Comparison of ENCODE assay signal across 9 mouse cellular contexts in genomic region chr14:8346255-8346997, GRCm38 (mm10). TPM values are rescaled to one million over a fixed set of nuclear protein-coding genes. Genes with fewer than 3 reads are reported as not detected.
DNase-seq lines count a peak whose midpoint lies in the region; ATAC-seq and TF ChIP-seq lines count a peak whose summit lies in the region.
"Had no signal": no experiment of that assay in that cellular context is flagged by ENCODE, and none has a peak within 500 bp of the region (broad histone marks: within the 10 kb centered on the region; RNA-seq: fewer than 3 reads in every experiment).

No protein-coding gene starts in this region.

- WGBS in heart, embryonic 12.5 days = 22% methylated on average over 7 of the region's 7 CpGs
- WGBS in kidney, postnatal 0 days = 26% methylated on average over 7 of the region's 7 CpGs
- 20% methylated on average over 7 of the region's 7 CpGs for WGBS in liver, embryonic 13.5 days (ENCODE audit: insufficient replicate concordance)
- WGBS in neural tube, embryonic 13.5 days = 24% methylated on average over 7 of the region's 7 CpGs

- peak; percentile 69 for TF ChIP-seq CTCF in C2C12 (IDR thresholded peaks at IDR 0.05; ENCODE audit: control insufficient read depth, insufficient read depth, insufficient read length)
- peak; percentile 99 for TF ChIP-seq CTCF in kidney, postnatal 0 days (IDR thresholded peaks at IDR 0.05; ENCODE audit: low read depth)

- H3K4me1 ChIP-seq in heart, embryonic 12.5 days (replicated peaks) = 0 out of 2 replicates have a peak, but pooled peaks cover 8% of the 10 kb centered on the region
- H3K4me1 ChIP-seq in kidney, postnatal 0 days (replicated peaks; ENCODE audit: insufficient read depth, low read length) = no peaks in the 10 kb centered on the region
- peaks cover 7% of the 10 kb centered on the region for H3K4me1 ChIP-seq in liver, embryonic 13.5 days (replicated peaks)
- no peaks in the 10 kb centered on the region for H3K4me1 ChIP-seq in neural tube, embryonic 13.5 days (replicated peaks)
- H3K4me1 ChIP-seq: embryonic facial prominence, embryonic 15.5 days had no signal

- H3K79me2 ChIP-seq in C2C12 (ENCODE audit: control insufficient read depth, insufficient read depth) = no peaks in the 10 kb centered on the region

- H3K4me2 ChIP-seq in heart, embryonic 12.5 days = no peak overlapping the region
- H3K4me2 ChIP-seq in kidney, postnatal 0 days (ENCODE audit: low read length) = no peak overlapping the region
- no peak overlapping the region for H3K4me2 ChIP-seq in liver, embryonic 13.5 days
- H3K4me2 ChIP-seq in neural tube, embryonic 13.5 days = no peak overlapping the region
- H3K4me2 ChIP-seq: embryonic facial prominence, embryonic 15.5 days had no signal

- peaks cover 3% of the 10 kb centered on the region for H3K27me3 ChIP-seq in C2C12 (ENCODE audit: control insufficient read depth, insufficient read depth, insufficient read length)
- H3K27me3 ChIP-seq in heart, embryonic 12.5 days (replicated peaks) = no peaks in the 10 kb centered on the region
- no peaks in the 10 kb centered on the region for H3K27me3 ChIP-seq in kidney, postnatal 0 days (ENCODE audit: insufficient read depth, low read length)
- H3K27me3 ChIP-seq in liver, embryonic 13.5 days = no peaks in the 10 kb centered on the region
- H3K27me3 ChIP-seq in neural tube, embryonic 13.5 days = no peaks in the 10 kb centered on the region; the same call in 1 of the 2 replicates
- H3K27me3 ChIP-seq: embryonic facial prominence, embryonic 15.5 days had no signal

- no peaks in the 10 kb centered on the region for H3K9me3 ChIP-seq in heart, embryonic 12.5 days (replicated peaks)
- H3K9me3 ChIP-seq in kidney, postnatal 0 days (replicated peaks; ENCODE audit: low read length) = no peaks in the 10 kb centered on the region
- no peaks in the 10 kb centered on the region for H3K9me3 ChIP-seq in liver, embryonic 13.5 days (replicated peaks)
- no peaks in the 10 kb centered on the region for H3K9me3 ChIP-seq in neural tube, embryonic 13.5 days
- H3K9me3 ChIP-seq: embryonic facial prominence, embryonic 15.5 days had no signal

- H3K79me3 ChIP-seq in C2C12 (ENCODE audit: low read depth) = no peaks in the 10 kb centered on the region

- no peak overlapping the region for H3K27ac ChIP-seq in heart, embryonic 12.5 days (ENCODE audit: poor library complexity, severe bottlenecking)
- no peak overlapping the region for H3K27ac ChIP-seq in kidney, postnatal 0 days
- H3K27ac ChIP-seq in liver, embryonic 13.5 days = no peak overlapping the region
- no peak overlapping the region for H3K27ac ChIP-seq in neural tube, embryonic 13.5 days (replicated peaks)
- H3K27ac ChIP-seq: embryonic facial prominence, embryonic 15.5 days had no signal

- peak; percentile 56; the same call in 1 of the 2 replicates for ATAC-seq in erythroid progenitor cell, adult 5-6 weeks (replicated peaks; ENCODE audit: low FRiP score, poor library complexity, severe bottlenecking)
- ATAC-seq in heart, embryonic 12.5 days (ENCODE audit: insufficient number of reproducible peaks, low FRiP score) = peak; percentile 5; the same call in 1 of the 2 replicates
- ATAC-seq in kidney, postnatal 0 days (replicated peaks; ENCODE audit: low FRiP score, low read depth) = peak; percentile 50; the same call in 1 of the 2 replicates
- ATAC-seq in liver, embryonic 13.5 days (ENCODE audit: low read depth) = peak; percentile 38; the same call in 1 of the 2 replicates
- peak; percentile 49 for ATAC-seq in neural tube, embryonic 13.5 days (ENCODE audit: low read depth)

- H3ac ChIP-seq in C2C12 (ENCODE audit: control insufficient read depth, insufficient read length, low read depth) = no peak overlapping the region

- no peaks in the 10 kb centered on the region for H3K36me3 ChIP-seq in C2C12 (ENCODE audit: control insufficient read depth, insufficient read depth)
- no peaks in the 10 kb centered on the region for H3K36me3 ChIP-seq in heart, embryonic 12.5 days
- H3K36me3 ChIP-seq in kidney, postnatal 0 days (ENCODE audit: insufficient read depth, low read length) = no peaks in the 10 kb centered on the region
- H3K36me3 ChIP-seq in liver, embryonic 13.5 days = no peaks in the 10 kb centered on the region
- H3K36me3 ChIP-seq in neural tube, embryonic 13.5 days = no peaks in the 10 kb centered on the region
- H3K36me3 ChIP-seq: embryonic facial prominence, embryonic 15.5 days had no signal

- H3K9ac ChIP-seq in heart, embryonic 12.5 days = no peak overlapping the region
- H3K9ac ChIP-seq in kidney, postnatal 0 days (ENCODE audit: low read depth, low read length) = no peak overlapping the region
- no peak overlapping the region for H3K9ac ChIP-seq in liver, embryonic 13.5 days
- H3K9ac ChIP-seq in neural tube, embryonic 13.5 days = no peak overlapping the region
- H3K9ac ChIP-seq: embryonic facial prominence, embryonic 15.5 days had no signal

- DNase-seq in brain, adult 2 months (ENCODE audit: low read depth, low spot score) = peak; percentile 91
- peak; percentile 85 for DNase-seq in kidney, postnatal 0 days (ENCODE audit: low spot score)
- peak; percentile 36 for DNase-seq in liver, embryonic 13.5 days
- peak; percentile 54 for DNase-seq in telencephalon, adult 2 months (ENCODE audit: low read depth, low spot score)

- H3K4me3 ChIP-seq in C2C12 (ENCODE audit: insufficient read depth, poor library complexity, severe bottlenecking) = no peak overlapping the region
- no peak overlapping the region for H3K4me3 ChIP-seq in heart, embryonic 12.5 days
- H3K4me3 ChIP-seq in kidney, postnatal 0 days (replicated peaks; ENCODE audit: low read depth, low read length) = no peak overlapping the region
- H3K4me3 ChIP-seq in liver, embryonic 13.5 days (replicated peaks) = no peak overlapping the region
- no peak overlapping the region for H3K4me3 ChIP-seq in neural tube, embryonic 13.5 days
- H3K4me3 ChIP-seq: embryonic facial prominence, embryonic 15.5 days had no signal

TF ChIP-seq in C2C12, 6 proteins besides CTCF, POLR2A, EP300 and RAD21:
- no peak for TF ChIP-seq CEBPB (IDR thresholded peaks at IDR 0.05; ENCODE audit: low read depth)
- no peak for TF ChIP-seq MYOG (IDR thresholded peaks at IDR 0.05; ENCODE audit: control insufficient read depth, extremely low read depth, insufficient read length)
- TF ChIP-seq USF1 (IDR thresholded peaks at IDR 0.05; ENCODE audit: low read depth) = no peak
- no peak for TF ChIP-seq MAX (IDR thresholded peaks at IDR 0.05)
- no peak for TF ChIP-seq MYOD1 (IDR thresholded peaks at IDR 0.05; ENCODE audit: control insufficient read depth, insufficient read length, low read depth)
- no peak for TF ChIP-seq FOSL1 (IDR thresholded peaks at IDR 0.05; ENCODE audit: insufficient read depth, low read length, poor library complexity, severe bottlenecking)

RNA-seq across cellular contexts. Expression of gene Fam107a, which starts 28.6 kb away (rescaled TPM):
- polyA plus RNA-seq in C2C12 (2012; fragmentation: generic; extraction: Trizol) = not detected
- total RNA-seq in erythroid progenitor cell, adult 5-6 weeks (2015; ENCODE audit: low replicate concordance) = not detected in 2 replicates
- total RNA-seq in erythroid progenitor cell, adult 5-6 weeks (2017; ENCODE audit: low replicate concordance) = not detected in 2 replicates
- 0.11 and 0.24 TPM in 2 replicates for polyA plus RNA-seq in heart, embryonic 12.5 days (2016; fragmentation: Nextera tagmentation; extraction: Ambion mirVana)
- polyA plus RNA-seq in kidney, postnatal 0 days (2015; fragmentation: Nextera tagmentation; extraction: Ambion mirVana) = 8.0 and 8.2 TPM in 2 replicates
- 0.08 TPM in 2 replicates for polyA plus RNA-seq in liver, embryonic 13.5 days (2015; fragmentation: Nextera tagmentation; extraction: Ambion mirVana)
- 0.84 and 0.91 TPM in 2 replicates for polyA plus RNA-seq in neural tube, embryonic 13.5 days (2015; fragmentation: Nextera tagmentation; extraction: Ambion mirVana)

RNA-seq across cellular contexts. Expression of gene Oit1, which starts 32.1 kb away (rescaled TPM):
- not detected for polyA plus RNA-seq in C2C12 (2012; fragmentation: generic; extraction: Trizol)
- total RNA-seq in erythroid progenitor cell, adult 5-6 weeks (2015; ENCODE audit: low replicate concordance) = not detected in 2 replicates
- total RNA-seq in erythroid progenitor cell, adult 5-6 weeks (2017; ENCODE audit: low replicate concordance) = not detected in 2 replicates
- not detected in 2 replicates for polyA plus RNA-seq in heart, embryonic 12.5 days (2016; fragmentation: Nextera tagmentation; extraction: Ambion mirVana)
- 2.2 and 4.3 TPM in 2 replicates for polyA plus RNA-seq in kidney, postnatal 0 days (2015; fragmentation: Nextera tagmentation; extraction: Ambion mirVana)
- not detected in 2 replicates for polyA plus RNA-seq in liver, embryonic 13.5 days (2015; fragmentation: Nextera tagmentation; extraction: Ambion mirVana)
- polyA plus RNA-seq in neural tube, embryonic 13.5 days (2015; fragmentation: Nextera tagmentation; extraction: Ambion mirVana) = not detected in 2 replicates

Comparison
In these comparisons a context has a peak if more than half of its experiments do, and no peak if none do; other contexts are left out.
1. DNase-seq: peak in every context shown above with its lines; median percentile 91 in brain, adult 2 months; 85 in kidney, postnatal 0 days; 54 in telencephalon, adult 2 months; 36 in liver, embryonic 13.5 days.
2. ATAC-seq: peak in every context shown above with its lines; median percentile 56 in erythroid progenitor cell, adult 5-6 weeks; 50 in kidney, postnatal 0 days; 49 in neural tube, embryonic 13.5 days; 38 in liver, embryonic 13.5 days; 5 in heart, embryonic 12.5 days.